Mouse (Mus musculus) embryonic stem cell, embryonic (primary cell): ENCODE measurements around the gene Heatr1.

ENCODE experiments used
- CTCF ChIA-PET, 4 experiments: fragments of 300-600 bp in 2 of 4; fragments of 350-600 bp in 2 of 4; sonication (Branson Sonifier 250); formaldehyde crosslinking; loops; one replicate each; lab custom pipeline; 2022; ENCODE audit warnings: inconsistent platforms in 2 of 4; lab: Charles Lee
- POLR2A ChIA-PET, 4 experiments: fragments of 300-600 bp in 2 of 4; fragments of 350-600 bp in 2 of 4; sonication (Branson Sonifier 250); formaldehyde crosslinking; loops; one replicate each; lab custom pipeline; 2022; ENCODE audit warnings: antibody characterized with exemption in 4 of 4, inconsistent platforms in 1 of 4; lab: Charles Lee

Gene Heatr1

DNA sequence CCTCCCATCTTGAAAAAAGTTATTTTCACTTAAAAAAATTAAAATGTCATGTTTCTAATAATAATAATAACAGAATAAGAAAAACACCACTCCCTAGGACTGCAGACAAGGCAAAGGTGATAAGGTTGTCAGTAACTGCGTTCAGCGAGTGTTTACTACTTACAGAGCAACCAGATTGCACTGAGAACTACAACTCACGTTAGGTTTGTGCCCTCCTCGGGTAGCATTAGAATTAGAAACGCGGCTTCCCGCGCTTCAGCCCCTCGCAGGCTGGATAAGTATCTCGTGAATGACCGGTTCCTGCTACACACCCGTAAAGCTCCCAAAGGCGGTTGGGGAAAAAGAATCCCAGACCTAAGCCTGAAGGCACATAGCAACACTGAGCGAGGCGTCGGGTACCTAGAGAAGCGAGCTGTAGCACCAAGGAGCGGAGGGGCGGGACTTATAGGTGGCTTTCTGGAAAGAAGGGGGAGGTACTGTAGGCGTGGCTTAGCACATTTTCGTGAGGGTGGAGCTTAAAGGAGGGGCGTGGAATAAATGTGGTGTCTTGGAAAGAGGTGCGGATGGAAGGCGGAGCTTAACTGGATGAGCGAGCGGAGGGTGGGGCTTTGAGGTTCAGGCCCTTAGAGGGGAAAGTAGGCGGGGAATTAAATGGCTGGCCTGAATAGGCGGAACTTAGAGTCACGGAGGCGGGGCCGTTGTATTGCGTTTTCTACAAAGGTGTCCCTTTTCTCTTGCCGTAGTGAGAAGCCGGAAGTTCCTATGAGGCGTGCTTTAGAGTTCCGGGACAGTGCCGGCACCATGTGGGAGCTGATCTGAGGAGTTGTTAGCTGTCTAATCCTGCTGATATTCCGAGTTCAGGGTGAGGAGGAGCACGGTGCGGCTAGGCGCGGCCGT, at the start of gene Heatr1:
Heatr1 (plus strand) TSS at position 419 of the 897 bp plus-strand sequence.
- CTCF ChIA-PET: interaction anchor here in 2 of 4 experiments (0.5 to 1.2 kb wide), 11 partner anchors 9 to 1807 kb away, joined by 3 to 5 read pairs (median 4); partner anchors contain the start of gene Mtr (in 1 of the 2)
- POLR2A ChIA-PET: interaction anchor here (0.6 to 2.4 kb wide), 72 partner anchors 9 to 1539 kb away, joined by 3 to 37 read pairs (median 3); partner anchors contain the start of genes Mtr (in 3 of the 4) and Ero1lb (in 2 of the 4)

DNA sequence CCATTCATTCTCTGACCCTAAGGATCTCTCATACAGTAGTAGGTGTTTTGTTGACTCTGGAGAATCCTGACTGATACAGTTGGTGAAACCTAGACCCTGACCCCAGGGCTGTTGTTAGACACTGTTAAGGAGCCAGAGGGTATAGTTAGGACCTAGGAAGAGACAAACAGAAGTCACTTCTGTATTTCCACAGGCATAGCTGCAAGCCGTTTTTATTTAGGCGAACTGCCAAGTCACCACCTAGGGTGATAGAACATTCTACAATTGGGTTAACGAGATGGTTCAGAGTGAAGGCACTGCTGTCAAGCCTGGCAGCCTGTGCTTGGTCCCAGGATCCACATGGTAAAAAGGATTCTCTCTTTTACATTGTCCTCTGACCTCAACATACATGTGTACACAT, 48.0 kb upstream of the Heatr1 start:
- ChIA-PET POLR2A (no interaction called here), CTCF (no interaction called here)

DNA sequence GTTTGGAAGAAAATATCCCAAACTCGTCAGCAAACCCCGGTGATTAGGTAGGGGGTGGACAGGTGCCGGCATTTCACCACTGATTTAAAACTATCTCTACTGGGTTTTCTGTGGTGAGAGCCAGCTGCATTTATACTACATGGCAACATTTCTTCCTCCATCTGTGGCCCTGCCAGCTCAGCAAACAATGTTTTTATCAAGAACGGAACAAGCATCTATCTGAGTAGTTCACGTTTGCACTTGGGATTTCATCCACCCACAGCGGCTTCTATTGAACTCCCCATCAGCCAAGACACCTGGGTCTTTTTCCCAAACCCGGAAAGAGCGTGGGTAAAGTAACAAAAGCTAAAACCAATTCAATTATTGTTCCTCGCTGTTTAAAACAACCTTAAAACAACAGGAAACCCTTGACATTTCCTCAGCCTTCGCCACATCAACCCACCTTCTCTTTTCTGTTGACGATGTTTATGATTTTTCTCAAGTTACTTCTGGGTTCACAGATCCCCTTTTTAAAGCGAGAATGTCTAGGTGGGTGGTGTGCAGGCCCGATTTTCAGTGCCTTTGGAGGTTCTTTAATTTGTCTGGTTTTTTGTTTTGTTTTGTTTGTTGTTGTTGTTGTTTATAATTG, 45.5 kb upstream of the Heatr1 start:
- ChIA-PET CTCF (no interaction called here), POLR2A (interaction anchor here in 1 of 4 experiments (1.3 kb wide), 1 partner anchor 42 kb away, joined by 3 read pairs; no protein-coding TSS in a partner anchor)

DNA sequence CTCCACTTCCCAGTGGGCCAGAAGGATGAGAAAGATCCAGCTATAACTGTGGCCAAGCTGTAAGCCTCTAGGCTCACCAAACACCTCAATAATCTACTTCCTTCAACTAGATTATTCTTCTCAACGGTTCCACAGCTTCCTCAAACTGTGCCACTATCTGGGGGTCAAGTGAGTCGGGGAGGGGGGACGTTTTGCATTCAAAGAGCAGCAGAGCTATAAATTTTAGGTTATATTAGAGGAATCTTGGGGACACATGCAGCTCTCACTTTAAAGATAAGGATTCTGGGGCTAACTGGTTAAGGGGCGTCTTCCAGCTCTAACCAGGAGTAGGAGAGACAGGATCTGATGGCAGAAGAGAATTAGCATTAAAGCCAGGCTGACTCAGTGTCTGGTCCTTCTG, 38.6 kb upstream of the Heatr1 start:
- ChIA-PET CTCF (no interaction called here), POLR2A (interaction anchor here in 1 of 4 experiments (0.6 kb wide), 1 partner anchor 42 kb away, joined by 3 read pairs; no protein-coding TSS in a partner anchor)

DNA sequence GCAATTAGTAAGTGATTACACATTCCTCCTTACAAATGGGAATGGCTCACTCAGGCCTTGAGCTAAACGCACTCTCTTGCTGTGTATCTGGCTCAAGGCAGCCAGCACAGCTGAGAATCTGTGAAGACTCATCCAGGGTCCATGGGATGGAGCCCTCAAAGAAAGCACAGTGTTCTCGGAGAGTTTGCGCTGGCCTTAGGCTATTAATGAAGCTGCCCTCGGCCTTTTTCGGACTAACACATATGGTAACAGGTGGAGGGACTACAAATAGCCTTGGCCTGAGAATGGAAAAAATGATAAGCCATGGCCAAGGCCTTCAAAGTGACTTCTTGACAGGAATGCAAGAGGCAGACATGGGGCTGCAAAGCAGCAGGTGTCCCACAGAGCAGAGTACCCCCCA, 37.3 kb upstream of the Heatr1 start:
- POLR2A ChIA-PET: interaction anchor here in 1 of 4 experiments (0.6 kb wide), 1 partner anchor 24 kb away, joined by 3 read pairs; no protein-coding TSS in a partner anchor
- CTCF ChIA-PET: interaction anchor here in 1 of 4 experiments (0.8 kb wide), 1 partner anchor 52 kb away, joined by 6 read pairs; no protein-coding TSS in a partner anchor

DNA sequence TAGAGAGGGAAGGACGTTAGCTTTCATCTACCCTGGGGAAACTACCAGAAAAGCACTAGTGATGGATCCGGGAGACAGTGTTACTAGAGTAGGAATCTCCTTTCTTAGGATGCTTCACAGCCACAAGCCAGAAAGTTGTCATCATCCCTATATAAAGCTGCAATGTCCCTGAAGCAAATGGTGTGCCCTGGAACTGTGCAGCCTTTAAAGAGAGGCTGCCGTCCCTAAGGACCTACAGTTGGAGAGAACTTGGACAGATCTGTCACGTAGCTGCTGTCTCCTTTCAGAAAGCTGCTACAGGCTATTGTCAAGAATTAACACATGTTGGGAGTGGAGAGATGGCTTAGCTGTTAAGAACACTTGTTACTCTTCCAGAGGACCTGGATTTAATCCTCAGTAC, 33.3 kb upstream of the Heatr1 start:
- ChIA-PET POLR2A (no interaction called here), CTCF (interaction anchor here in 1 of 4 experiments (0.7 kb wide), 1 partner anchor 91 kb away, joined by 3 read pairs; no protein-coding TSS in a partner anchor)

DNA sequence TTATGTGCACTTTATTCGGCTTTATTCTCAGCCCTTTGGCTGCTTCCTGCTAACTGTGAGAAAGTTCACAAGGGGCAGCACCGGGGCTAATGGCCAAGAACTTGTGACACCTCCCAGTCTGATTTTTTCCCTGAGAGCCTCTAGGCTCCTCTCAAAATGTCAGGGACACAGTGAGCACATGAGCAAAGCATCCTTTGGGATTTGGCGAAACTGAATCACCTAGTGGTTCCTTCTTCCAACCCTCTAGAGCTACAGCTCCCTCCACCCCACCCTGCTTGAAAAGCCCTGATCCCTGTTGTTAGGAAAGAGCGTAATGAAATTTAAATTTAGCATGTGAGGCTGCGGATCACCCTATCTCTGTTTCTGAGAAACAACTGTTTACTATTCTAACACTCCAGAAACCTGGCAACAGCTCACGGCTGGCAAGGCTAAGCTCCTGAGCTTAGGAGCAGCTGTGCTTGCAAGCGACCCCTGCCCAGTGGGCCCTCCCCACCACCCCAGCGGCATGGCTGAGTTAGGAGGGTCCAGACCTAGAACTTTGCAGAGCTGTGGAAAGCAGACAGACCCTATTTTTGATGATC, 25.7 kb upstream of the Heatr1 start:
- ChIA-PET POLR2A (interaction anchor here in 2 of 4 experiments (1.0 to 1.1 kb wide), 4 partner anchors 10 to 111 kb away, joined by 3 to 4 read pairs (median 4); partner anchors contain the start of genes Heatr1 (in 1 of the 2) and Mtr (in 1 of the 2)), CTCF (interaction anchor here in 1 of 4 experiments (1.1 kb wide), 1 partner anchor 26 kb away, joined by 3 read pairs; the partner anchor contains the start of gene Heatr1)

DNA sequence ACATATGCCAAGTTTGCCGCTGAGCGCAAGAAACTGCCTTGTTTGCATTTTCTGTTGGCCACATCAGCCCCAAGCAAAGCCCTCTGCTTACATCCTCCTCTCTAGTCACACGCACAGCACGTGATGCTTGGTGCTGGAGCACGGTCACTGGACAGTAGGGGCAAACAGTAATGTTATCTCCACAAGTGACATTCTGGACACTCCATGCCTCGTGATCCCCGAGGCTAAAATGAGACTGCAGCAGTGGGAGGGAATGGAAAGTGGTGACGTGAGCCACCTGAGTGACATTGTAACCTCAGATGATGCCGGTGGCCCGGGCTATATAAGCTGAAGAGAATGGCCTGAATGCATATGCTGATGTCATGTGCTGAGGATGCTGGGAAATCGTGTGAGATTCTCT, 24.9 kb upstream of the Heatr1 start:
- ChIA-PET POLR2A (interaction anchor here in 2 of 4 experiments (0.6 to 1.1 kb wide), 3 partner anchors 10 to 144 kb away, joined by 3 to 4 read pairs (median 3); partner anchors contain the start of gene Heatr1 (in 1 of the 2)), CTCF (no interaction called here)

DNA sequence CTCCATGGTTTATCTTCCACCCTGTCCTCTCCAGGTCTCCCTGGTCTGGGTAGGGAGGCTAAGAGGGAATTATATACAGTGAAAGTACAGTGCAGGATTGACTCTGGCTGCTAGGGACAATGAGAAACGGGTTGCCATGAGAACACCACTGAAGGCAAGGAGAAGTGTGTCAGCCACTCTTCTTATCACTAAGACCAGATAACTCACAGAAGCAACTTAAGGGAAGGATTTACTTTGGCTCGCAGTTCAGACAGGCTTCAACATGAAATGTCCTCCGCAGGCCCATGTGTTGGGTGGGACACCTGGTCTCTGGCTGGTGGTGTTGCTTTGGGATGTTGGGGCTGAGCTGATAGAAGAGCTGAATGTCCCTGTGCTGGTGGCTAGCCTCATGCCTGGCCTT, 22.1 kb upstream of the Heatr1 start:
- CTCF ChIA-PET: interaction anchor here in 1 of 4 experiments (0.6 kb wide), 1 partner anchor 19 kb away, joined by 3 read pairs; no protein-coding TSS in a partner anchor
- POLR2A ChIA-PET: interaction anchor here in 1 of 4 experiments (1.6 kb wide), 1 partner anchor 22 kb away, joined by 3 read pairs; no protein-coding TSS in a partner anchor

DNA sequence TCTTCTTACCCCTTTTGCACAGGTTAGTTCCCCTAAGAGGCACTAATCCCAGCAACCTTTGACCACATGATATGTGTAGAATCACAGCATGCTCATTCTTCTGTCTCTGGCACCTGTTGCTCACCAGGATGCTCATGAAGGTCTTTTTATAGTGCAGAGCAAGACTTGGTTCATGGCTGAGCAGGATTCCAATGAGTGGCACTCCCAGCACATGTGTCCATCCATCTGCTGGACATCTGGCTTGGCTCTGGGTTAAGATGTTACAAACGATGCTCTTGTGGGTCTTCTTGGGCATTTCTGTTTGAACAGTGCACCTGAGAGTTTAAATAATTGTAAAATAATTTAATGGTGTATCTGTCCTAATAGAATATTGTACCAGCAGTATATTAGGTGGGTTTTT, 18.0 kb upstream of the Heatr1 start:
- CTCF ChIA-PET: interaction anchor here in 1 of 4 experiments (0.7 kb wide), 1 partner anchor 747 kb away, joined by 4 read pairs; no protein-coding TSS in a partner anchor

DNA sequence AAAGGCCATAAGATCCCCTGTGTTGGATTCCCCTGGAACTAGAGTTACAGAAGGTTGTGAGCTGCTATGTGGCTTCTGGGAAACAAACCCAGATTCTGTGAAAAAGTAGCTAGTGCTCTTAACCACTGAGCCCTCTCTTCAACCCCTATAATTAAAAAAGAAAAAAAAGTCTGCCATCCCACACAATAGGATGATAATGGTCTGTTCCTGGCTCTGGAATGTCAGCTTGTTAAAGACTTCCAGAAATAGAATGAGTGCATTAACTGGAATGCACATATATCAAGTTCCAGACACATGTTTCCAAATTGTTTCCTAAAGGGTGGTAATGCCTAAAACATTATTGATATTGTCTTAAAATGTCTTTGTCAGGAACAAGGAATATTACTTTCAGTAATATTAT, 10.0 kb upstream of the Heatr1 start:
- ChIA-PET CTCF (interaction anchor here in 1 of 4 experiments (1.1 kb wide), 1 partner anchor 174 kb away, joined by 3 read pairs; no protein-coding TSS in a partner anchor), POLR2A (interaction anchor here in 1 of 4 experiments (1.5 kb wide), 1 partner anchor 91 kb away, joined by 3 read pairs; no protein-coding TSS in a partner anchor)

More for the DNA sequence above, 18.0 kb upstream of the Heatr1 start:
- POLR2A ChIA-PET: interaction anchor here in 1 of 4 experiments (1.5 kb wide), 1 partner anchor 18 kb away, joined by 6 read pairs; the partner anchor contains the start of gene Heatr1

DNA sequence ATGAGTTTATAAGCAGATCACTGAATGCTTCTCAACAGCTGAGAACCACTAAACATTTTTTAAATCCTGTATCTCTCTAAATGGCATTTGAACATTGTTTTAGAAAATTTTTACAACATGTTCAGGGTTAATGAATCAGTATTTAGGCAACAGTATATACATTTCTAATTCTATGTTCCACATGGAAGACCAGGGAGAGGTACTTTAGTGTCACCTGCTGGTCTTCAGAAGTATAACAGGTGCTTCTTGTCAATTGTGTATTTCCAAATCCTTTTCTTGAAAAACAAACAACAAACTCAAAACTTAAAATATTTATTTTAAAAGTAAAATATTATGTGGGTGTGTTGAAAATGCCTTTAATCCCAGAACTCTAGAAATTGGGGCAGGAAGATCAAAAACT, 8.5 kb upstream of the Heatr1 start:
- ChIA-PET POLR2A (interaction anchor here in 1 of 4 experiments (0.8 to 1.5 kb wide), 2 partner anchors 93 to 312 kb away, joined by 3 to 4 read pairs; no protein-coding TSS in a partner anchor), CTCF (interaction anchor here in 1 of 4 experiments (0.9 kb wide), 1 partner anchor 9 kb away, joined by 4 read pairs; the partner anchor contains the start of gene Heatr1)

DNA sequence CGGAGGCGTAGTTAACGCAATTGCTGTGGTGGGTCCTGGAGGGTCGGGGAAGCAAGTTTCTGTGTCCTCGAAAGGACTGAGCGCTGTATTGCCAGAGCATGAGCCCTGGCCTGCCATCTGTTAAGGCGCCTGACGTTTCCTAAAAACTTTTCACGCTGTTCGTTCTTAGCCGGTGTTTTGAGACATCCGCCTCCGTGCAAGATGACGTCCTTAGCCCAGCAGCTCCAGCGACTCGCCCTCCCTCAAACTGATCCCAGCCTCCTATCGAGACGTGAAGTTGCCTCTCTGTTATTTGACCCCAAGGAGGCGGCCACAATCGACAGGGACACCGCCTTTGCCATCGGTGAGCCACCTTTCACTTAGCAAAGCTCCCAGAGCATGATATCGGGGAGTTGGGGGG, 744 bp downstream of the Heatr1 start:
- CTCF ChIA-PET: interaction anchor here in 2 of 4 experiments (0.5 to 1.2 kb wide), 8 partner anchors 10 to 1806 kb away, joined by 3 to 5 read pairs (median 4); partner anchors contain the start of gene Mtr (in 1 of the 2)
- POLR2A ChIA-PET: interaction anchor here (0.6 to 2.4 kb wide), 53 partner anchors 8 to 462 kb away, joined by 3 to 37 read pairs (median 4); partner anchors contain the start of genes Ero1lb (in 2 of the 4) and Mtr (in 2 of the 4)

DNA sequence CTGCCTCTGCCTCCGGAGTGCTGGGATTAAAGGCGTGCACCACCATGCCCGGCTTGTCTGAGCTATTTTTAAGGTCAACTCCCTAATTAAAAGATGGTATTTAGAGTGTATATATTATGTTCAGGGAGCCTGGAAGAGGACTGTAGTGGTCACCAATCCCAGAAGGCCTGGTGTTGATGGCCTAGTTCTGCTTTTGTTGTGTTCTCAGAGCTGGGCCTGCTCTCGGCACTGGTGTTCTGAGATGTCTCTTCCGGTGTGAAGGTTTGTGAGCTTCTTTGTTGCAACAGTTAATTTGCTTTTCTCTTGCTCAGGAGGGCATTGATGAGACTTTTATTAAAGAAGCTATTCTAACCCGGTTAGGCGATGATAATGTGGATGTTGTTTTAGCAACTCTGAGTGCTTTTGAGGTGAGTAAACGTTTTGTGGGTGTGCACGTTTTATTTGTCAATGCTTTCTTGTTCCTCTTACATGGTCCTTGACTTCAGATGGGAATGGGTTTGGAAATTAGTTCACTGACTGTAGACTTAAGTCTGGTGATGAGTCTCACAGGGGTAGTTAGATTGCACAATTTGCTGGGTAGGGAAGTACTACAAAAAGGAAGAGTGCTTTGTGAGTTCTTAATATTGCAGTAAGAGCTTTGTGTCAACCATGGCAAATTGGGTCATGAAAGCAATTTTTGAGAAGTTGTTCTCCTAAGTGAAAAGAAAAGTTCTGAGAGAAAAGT, 13.7 kb downstream of the Heatr1 start:
- CTCF ChIA-PET: interaction anchor here in 2 of 4 experiments (0.5 to 0.7 kb wide), 3 partner anchors 8 to 40 kb away, joined by 3 to 16 read pairs (median 3); no protein-coding TSS in a partner anchor
- POLR2A ChIA-PET: interaction anchor here (0.6 to 3.0 kb wide), 11 partner anchors 9 to 120 kb away, joined by 3 to 11 read pairs (median 4); partner anchors contain the start of gene Heatr1 (in 3 of the 4)

DNA sequence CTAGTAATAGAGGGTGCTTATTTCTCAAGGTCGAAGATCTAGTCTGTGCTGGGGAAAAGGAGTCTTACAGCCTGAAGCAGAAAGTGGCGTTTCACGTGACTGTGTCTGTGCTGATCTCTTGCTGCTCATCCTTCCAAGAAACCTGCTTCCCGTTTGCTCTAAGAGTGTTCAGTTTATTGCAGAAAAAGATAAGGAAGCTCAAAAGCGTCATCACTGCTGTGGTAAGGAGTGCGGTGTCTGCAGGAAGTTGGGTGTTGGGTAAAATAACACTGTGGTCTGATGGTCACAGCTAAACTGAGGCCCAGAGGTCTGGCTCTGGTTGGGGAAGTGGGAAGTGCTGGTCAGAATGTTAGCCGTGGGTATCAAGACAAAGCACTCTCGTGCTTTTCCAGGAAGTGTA, 17.2 kb downstream of the Heatr1 start:
- CTCF ChIA-PET: interaction anchor here in 1 of 4 experiments (0.6 kb wide), 1 partner anchor 210 kb away, joined by 3 read pairs; no protein-coding TSS in a partner anchor
- POLR2A ChIA-PET: interaction anchor here in 2 of 4 experiments (1.2 to 2.1 kb wide), 4 partner anchors 10 to 29 kb away, joined by 3 to 5 read pairs (median 4); partner anchors contain the start of gene Heatr1 (in 2 of the 2)

DNA sequence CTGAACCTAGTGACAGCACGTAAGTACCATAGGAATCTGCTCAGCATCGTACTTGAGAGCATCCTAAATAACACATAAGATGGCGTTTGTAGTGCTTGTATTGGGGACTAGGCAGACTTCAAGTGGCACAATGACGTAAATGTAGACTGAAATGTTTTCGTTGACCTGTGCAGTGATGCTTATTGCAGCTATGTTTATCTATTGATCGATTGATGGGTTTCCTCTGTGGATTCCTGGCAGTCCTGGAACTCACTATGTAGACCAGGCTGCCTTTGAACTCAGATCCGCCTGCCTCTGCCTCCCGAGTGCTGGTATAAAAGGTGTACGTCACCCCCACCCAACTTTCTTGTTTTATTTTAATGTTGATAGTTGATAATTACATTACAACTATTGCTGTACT, 25.8 kb downstream of the Heatr1 start:
- CTCF ChIA-PET: no interaction called here
- POLR2A ChIA-PET: interaction anchor here in 2 of 4 experiments (0.7 to 2.5 kb wide), 7 partner anchors 8 to 26 kb away, joined by 3 to 11 read pairs (median 3); partner anchors contain the start of gene Heatr1 (in 1 of the 2)
